In genomic region chr6:121048696-121049095, GRCm38 (mm10) we compare ENCODE assay signal across 19 mouse cellular contexts.
DNase-seq lines count a peak whose midpoint lies in the region; TF ChIP-seq lines count a peak whose summit lies in the region.
"Had no signal": no experiment of that assay in that cellular context is flagged by ENCODE, and none has a peak within 500 bp of the region (broad histone marks: within the 10 kb centered on the region; RNA-seq: fewer than 3 reads in every experiment).

No protein-coding gene starts in this region.

- H3K4me3 ChIP-seq in left cerebral cortex, adult 2 months = no peak overlapping the region
- H3K4me3 ChIP-seq: forebrain, embryonic 13.5 days; hindbrain, embryonic 12.5 days; limb, embryonic 12.5 days had no signal

- no peak for DNase-seq in left cerebral cortex, adult 2 months (ENCODE audit: extremely low spot score in 1 of 2, low spot score in 2 of 2)
- DNase-seq in left cerebral cortex, postnatal 4 days = no peak
- DNase-seq in kidney, adult 18-20 months = peak; percentile 84
- peak; percentile 96 for DNase-seq in kidney, adult 9 months
- DNase-seq in kidney, postnatal 25 days = peak; percentile 86 to 96
- no peak for DNase-seq in spleen, postnatal 10 days (ENCODE audit: low spot score in 2 of 2)
- no peak for DNase-seq in embryo, embryonic 11 days
- no peak for DNase-seq in layer of hippocampus, adult 18-20 months (ENCODE audit: low spot score in 2 of 2)
- DNase-seq: adrenal gland, adult 2 months; cerebellum, adult 9-10 months; gastrocnemius, postnatal 14 days; heart, postnatal 10 days; layer of hippocampus, adult 9-11 months; lung, adult 18-20 months; lung, postnatal 36 days; right cerebral cortex, postnatal 25 days had no signal

- no peak for TF ChIP-seq CTCF in left cerebral cortex, adult 2 months (IDR thresholded peaks at IDR 0.05)

- intact Hi-C loops in left cerebral cortex, adult 2 months (cut with DNase I) = no loop called here
- intact Hi-C loops in left cerebral cortex, postnatal 4 days (cut with DNase I) = no loop called here

- H3K27ac ChIP-seq in left cerebral cortex, adult 2 months = 0 out of 2 replicates have a peak overlapping the region, but pooled peaks have one; percentile 7
- H3K27ac ChIP-seq: forebrain, embryonic 13.5 days; hindbrain, embryonic 12.5 days; limb, embryonic 12.5 days had no signal

Comparison
In these comparisons a context has a peak if more than half of its experiments do, and no peak if none do; other contexts are left out.
1. DNase-seq: peak in kidney, adult 18-20 months (single experiment), kidney, adult 9 months (single experiment) and kidney, postnatal 25 days (2 of 2); none in left cerebral cortex, adult 2 months (0 of 2), left cerebral cortex, postnatal 4 days (single experiment), spleen, postnatal 10 days (0 of 2), embryo, embryonic 11 days (single experiment) and layer of hippocampus, adult 18-20 months (0 of 2).